Mouse (Mus musculus): ENCODE results near the gene Bsn. TPM values are rescaled to one million over a fixed set of nuclear protein-coding genes. Genes with fewer than 3 reads are reported as not detected.

Gene Bsn
- polyA plus RNA-seq, 1 experiment: 5.2 TPM

DNA sequence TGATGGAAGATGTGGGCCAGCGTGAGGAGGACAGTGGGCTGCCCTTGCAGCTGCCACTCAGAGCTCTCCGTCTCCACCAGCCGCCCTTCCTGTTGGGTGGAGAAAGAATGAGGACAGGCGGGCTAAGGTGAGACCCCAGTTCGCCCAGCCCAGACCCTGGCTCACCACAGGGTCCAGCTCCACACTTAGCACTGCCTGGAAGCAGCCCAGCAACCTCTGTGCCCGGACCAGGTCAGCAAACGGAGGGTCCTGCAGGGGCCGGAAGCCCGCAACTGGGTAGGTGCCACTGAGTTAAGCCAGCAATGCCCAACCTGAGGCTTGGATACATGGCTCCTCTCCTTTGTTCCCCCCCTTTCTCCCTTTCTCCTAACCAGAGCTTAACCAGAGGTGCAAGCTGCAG is 121.2 kb downstream of the Bsn start:
- no peak for TF ChIP-seq GATA1 (IDR thresholded peaks at IDR 0.05; ENCODE audit: low read length)

DNA sequence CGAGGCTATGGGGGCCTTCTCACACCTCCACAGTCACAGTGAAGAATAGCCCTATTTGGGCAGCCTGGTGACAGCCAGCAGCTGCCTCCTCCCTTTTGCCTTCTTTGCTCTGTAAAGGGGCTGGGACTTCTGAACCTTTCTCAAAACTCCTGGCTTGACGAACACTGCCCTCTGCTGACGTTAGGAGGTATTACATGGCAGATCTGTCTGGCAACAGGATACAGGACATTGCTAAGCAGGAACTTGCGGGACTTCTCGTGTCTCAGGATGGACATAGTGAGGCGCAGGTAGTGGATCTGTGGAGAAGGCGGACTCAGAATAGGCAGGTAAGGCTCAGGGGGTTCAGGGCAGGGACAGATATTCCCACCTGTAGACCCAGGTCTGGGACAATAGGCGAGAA is 122.3 kb downstream of the Bsn start:
- TF ChIP-seq GATA1 (IDR thresholded peaks at IDR 0.05; ENCODE audit: low read length): no peak

DNA sequence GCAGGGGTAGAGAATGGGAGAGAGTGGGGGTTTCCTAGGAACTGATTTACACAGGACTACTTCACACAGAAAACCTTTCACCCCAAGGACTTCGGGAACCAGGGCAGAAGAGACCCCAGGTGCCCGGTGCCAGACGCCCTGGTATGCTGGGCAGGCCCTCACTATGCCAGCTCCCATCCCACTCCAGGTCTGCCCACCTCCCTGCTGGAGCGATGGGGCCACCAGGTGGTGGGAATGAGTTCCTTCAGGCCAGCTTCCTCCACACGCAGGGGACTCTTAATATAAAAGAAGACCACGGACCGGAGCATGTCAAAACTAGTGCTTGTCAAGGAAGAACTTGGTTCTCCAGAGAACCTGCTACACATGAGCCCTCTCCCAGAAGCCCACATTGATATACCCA is 123.0 kb downstream of the Bsn start:
- TF ChIP-seq GATA1 (IDR thresholded peaks at IDR 0.05; ENCODE audit: low read length): no peak

DNA sequence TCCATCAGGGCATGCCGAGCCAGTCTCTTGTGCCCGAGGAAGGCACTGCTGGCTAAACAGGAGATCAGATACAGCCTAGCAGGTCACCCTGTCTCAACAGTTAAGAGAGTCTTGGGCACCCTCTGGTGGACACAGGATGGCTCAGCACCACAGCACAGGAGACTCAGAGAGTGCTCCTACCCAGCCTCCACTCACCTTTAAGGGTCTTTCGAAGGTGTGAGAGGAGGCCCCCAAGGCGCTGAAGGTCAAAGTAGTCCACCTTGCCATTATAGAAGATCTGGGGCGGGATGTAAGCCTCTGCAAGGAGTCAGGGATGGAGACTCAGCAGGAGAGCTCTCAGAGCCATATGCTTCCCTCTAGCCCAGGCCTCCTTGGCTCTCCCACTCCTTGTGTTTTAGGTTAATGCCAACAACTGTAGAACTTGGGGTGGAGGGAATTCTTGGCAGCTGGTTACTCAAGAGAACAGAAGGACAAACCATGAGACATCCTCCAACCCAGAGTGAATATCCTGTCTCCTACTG is 124.6 kb downstream of the Bsn start:
- TF ChIP-seq GATA1 (IDR thresholded peaks at IDR 0.05; ENCODE audit: low read length): no peak

DNA sequence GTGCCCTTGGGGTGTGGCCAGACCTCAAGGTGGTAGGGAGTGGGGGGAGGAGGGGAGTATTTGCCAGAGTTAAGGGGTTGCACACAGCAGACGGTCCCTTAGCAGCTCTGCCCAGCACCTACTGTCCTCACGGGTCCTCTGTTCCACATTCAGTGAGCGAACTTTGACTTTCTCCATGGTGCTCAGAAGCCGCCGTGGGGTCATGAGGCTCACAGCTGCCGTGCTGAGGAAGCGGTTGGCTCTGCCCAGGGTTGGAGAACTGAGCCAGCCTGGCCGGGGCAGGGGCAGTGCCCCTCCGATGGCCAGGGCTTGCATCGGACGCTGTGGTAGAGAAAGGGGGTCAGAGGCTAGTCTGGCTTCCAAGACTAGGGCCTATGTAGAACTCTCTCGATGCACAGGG is 126.8 kb downstream of the Bsn start:
- no peak for TF ChIP-seq GATA1 (IDR thresholded peaks at IDR 0.05; ENCODE audit: low read length)

DNA sequence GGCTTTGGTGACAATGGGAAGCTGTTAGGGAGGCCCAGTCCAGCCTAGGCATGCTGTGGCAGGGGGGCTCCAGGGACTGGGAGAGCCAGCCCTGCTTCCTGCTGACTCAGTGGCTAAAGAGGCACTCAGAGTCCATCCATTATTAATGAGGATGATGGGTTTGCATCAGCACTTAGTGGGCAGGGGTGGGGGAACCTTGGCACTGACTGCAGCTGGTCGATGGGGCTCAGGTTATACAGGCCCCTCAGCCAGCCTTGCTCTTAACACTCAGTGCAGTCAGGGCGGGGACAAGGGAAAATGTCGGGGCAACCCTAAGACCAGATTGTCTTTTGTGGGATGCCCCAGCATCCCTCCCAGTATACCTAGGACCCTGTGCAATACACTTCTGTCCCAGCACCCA is 128.0 kb downstream of the Bsn start:
- TF ChIP-seq GATA1 (IDR thresholded peaks at IDR 0.05; ENCODE audit: low read length): no peak

DNA sequence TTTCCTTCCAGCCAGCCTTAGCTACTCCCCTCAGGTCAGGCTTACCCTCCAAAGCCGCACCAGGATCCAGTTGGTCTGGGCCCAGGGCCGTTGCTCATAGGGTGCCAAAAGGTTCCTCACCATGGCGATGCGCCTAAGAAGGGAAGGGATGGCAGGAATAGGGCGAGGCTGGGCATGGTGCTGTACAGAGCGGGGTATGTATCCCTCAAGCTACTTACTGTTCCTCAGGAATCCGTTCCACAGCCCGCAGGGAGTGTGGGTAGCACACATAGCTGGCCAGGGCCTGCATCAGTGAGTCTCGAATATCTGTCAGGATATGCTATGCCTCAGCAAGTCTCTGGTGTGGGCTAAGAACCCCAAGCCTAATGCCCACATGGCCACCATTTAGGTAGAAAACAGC is 131.9 kb downstream of the Bsn start:
- TF ChIP-seq GATA1 (IDR thresholded peaks at IDR 0.05; ENCODE audit: low read length): no peak

DNA sequence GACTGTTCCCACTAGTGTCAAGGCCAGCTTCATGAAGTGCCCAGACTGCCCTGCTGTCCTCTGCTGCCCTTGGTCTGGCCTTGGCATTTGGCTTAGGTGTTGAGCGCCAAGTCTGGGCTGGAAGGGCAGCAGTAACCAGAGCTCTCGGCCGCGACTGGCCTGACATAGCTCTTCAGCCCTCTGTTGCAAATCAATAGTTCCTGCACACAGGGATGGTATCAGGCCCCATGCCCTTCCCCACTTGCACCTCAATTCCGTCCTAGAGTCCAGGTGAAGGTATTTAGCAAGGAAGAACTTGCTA is 133.0 kb downstream of the Bsn start:
- TF ChIP-seq GATA1 (IDR thresholded peaks at IDR 0.05; ENCODE audit: low read length): no peak

DNA sequence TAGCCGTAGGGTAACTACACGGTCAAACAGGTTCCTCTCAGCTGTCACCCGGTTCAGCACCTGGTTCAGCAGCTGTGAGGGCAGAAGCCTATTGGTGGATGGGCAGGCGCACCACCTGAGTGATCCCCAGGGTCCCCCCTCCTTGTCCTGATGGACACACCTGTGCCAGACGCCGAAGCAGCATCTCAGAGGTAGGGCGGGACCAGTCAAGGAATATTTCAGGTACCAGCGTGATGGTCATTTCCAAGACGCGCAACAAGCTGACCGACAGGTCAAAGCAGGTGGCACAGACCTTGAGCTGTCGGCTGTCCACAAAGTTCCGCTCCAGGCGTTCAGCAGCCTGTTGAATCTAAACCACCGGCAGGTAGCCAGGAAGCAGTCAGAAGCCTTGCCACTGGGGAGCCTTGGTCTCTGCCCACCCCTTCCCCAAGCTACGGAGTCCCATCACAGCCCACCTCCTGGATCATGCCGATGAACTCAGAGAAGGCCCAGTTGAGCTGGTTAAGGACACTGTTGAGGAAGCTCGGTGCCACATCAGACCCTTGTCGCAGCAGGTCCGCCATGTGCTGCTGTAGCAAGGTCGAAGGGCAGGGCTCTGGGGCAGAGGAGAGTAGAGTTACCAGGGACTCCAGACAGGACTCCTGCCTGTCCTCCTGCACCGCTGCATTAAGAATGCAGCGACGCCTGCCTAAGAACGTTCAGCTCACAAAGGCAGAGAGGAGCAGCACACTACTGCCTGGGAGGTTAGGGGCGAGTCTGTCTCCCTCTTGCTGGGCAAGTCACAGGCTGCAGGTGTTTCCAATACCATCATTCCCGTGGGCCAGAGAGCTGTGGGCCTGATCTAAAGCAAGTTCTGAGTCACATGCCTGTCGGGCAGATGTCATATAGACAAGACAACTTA is 133.6 kb downstream of the Bsn start:
- TF ChIP-seq GATA1 (IDR thresholded peaks at IDR 0.05; ENCODE audit: low read length): no peak

DNA sequence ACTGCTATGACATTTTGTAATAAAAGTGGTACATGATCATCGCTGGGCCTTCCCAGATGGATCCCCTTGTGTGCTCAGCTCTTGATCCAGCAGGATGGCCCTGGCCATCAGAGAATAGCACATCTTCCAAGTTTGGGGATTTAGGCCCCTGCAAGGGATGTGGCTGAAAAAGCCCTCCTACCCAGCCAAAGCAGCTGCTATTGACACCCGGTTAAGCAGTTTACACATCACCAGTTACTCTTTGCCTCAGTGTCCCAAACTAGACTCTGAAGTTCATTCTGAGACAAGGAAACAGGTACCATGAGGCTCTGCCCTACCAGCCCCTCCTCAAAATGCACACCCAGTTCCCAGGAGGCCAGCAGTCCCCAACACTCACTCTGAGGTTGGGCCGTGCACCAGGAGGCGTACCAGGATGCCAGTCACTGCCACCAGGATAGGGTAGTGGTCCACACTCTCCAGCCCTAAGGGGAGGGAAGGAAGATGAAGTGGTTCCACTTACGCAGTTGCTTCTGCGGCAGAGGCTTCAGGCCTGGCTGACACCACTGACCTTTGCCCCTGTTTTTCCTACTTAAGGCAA is 134.4 kb downstream of the Bsn start:
- no peak for TF ChIP-seq GATA1 (IDR thresholded peaks at IDR 0.05; ENCODE audit: low read length)

DNA sequence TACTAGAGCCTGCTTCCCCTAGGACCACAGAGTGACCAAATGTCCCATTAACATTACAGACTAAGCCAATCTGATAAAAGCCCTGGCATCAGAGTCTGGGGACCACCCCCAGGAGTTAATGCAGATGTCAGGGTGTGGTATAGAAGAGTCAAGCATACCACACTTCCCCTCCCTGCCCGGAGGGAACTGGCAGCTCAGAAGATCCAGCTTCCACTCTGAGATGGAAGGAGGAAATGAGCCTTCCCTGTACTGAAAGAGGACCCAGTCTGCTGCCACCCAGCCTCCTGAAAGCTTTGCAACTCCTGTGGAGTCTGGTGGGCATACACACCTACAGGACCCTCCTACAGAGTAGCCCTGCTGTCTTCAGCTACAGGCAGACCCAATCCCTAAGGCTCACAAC is 135.1 kb downstream of the Bsn start:
- TF ChIP-seq GATA1 (IDR thresholded peaks at IDR 0.05; ENCODE audit: low read length): no peak

DNA sequence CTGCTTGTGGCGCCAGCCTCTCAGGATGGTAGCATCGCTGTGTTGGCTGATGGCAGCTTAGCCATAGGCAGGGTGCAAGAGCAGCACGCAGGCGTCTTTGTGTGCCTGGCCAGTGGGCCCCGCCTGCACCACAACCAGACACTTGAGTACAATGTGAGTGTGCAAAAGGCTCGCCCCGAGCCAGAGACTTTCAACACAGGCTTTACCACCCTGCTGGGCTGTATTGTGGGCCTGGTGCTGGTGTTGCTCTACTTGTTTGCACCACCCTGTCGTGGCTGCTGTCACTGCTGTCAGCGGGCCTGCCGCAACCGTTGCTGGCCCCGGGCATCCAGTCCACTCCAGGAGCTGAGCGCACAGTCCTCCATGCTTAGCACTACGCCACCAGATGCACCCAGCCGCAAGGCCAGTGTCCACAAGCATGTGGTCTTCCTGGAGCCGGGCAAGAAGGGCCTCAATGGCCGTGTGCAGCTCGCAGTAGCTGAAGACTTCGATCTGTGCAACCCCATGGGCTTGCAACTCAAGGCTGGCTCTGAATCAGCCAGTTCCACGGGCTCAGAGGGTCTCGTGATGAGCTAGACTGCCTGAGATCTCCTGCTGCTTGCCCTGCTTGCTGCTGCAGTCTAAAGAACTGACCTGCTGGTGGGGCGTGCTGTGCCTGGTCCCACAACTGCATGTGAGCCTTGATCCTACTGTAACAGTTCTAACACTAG is 135.7 kb downstream of the Bsn start:
- no peak for TF ChIP-seq GATA1 (IDR thresholded peaks at IDR 0.05; ENCODE audit: low read length)

DNA sequence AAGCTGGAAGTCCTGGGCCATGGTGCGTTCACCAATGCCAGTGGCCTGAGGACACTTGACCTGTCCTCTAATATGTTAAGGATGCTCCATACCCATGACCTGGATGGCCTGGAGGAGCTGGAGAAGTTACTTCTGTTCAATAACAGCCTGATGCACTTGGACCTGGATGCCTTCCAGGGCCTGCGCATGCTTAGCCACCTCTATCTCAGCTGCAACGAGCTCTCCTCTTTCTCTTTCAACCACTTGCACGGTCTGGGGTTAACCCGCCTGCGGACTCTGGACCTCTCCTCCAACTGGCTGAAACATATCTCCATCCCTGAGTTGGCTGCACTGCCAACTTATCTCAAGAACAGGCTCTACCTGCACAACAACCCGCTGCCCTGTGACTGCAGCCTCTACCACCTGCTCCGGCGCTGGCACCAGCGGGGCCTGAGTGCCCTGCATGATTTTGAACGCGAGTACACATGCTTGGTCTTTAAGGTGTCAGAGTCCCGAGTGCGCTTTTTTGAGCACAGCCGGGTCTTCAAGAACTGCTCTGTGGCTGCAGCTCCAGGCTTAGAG is 136.4 kb downstream of the Bsn start:
- no peak for TF ChIP-seq GATA1 (IDR thresholded peaks at IDR 0.05; ENCODE audit: low read length)

DNA sequence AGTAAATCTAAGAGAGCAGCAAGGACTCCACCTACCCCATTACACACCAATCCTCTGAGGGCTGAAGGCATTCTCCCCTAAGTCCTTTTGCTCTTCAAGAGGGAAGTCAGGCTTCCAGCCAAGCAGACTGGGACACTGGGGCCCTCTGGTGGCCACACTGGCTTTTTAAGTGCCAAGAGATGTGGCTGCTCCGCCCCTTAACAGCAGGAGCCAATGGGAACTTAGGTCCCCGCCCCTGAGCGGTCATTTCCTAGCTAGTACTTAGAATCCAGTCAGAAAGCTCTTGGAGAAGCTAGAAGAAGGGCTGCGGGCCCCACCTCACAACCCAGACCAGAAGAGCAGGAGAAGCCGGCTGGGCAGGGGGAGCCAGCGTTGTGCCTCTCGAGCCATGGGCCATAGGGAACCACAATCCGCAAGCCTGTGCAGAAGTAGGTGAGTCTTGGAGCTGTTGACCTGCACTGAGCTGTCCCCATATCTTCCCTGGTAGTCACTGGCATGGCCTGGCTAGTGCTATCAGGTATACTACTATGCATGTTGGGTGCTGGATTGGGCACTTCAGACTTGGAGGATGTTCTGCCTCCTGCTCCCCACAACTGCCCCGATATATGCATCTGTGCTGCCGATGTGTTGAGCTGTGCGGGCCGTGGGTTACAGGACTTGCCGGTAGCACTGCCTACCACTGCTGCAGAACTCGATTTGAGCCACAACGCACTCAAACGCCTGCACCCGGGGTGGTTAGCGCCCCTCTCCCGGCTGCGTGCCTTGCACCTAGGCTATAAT is 137.1 kb downstream of the Bsn start, which contains the start of gene Amigo3:
Gene Amigo3, plus strand, starts transcription at position 275 of the 780 bp plus-strand sequence.
- TF ChIP-seq GATA1 (IDR thresholded peaks at IDR 0.05; ENCODE audit: low read length): no peak

DNA sequence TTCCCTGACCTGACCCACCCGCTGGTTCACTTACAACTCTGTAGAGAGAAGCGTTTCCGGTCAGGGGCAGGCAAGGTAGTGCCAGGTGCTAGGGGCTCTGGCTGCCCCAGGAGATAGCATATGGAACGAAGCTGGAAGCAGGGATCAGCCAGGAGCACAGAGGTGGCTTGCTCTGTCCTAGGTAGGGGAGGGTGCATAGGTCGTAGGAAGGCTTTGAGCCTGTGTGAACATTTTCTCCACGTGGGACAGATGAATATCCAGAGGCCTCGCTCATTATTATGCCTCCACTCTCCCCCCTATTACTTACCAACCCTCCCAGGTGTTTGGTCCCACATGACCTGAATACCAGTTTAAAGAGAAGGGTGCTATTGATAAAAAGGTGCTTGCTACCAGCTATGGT is 137.8 kb downstream of the Bsn start:
- no peak for TF ChIP-seq GATA1 (IDR thresholded peaks at IDR 0.05; ENCODE audit: low read length)

All from G1E-ER4 (cell line).